Mouse (Mus musculus) bone marrow, adult 2 months (tissue): ENCODE results near the gene Skil.

Experiments used
- CTCF ChIP-seq: fragments of 200-500 bp; IDR thresholded peaks from 2 replicates; pipeline ENCODE4 v1.5.1; 2011; ENCODE audit warnings: low read length, control low read depth; ENCODE audit not compliant: control insufficient read depth, insufficient read depth
- POLR2A ChIP-seq: fragments of 200-500 bp; IDR thresholded peaks from 2 replicates; pipeline ENCODE4 v1.6.1; 2011; ENCODE audit warnings: low read depth, mild to moderate bottlenecking, control low read depth, low read length, borderline replicate concordance; ENCODE audit not compliant: control insufficient read depth

- TF ChIP-seq POLR2A = no peak
- TF ChIP-seq CTCF = no peak
Observed at GRCm38 (mm10) chr3:31085000-31085399, 9.9 kb upstream of the Skil start.
